Mouse (Mus musculus) embryonic facial prominence, embryonic 15.5 days (tissue): ENCODE results near the gene Kif23. TPM values are rescaled to one million over a fixed set of nuclear protein-coding genes. Genes with fewer than 3 reads are reported as not detected.
A peak's percentile ranks its signal among the peaks of the same experiment; 100 is the strongest.

Experiments used
- ATAC-seq: fragments of 200-750 bp; cut with Nextera tagmentation; 2 replicates; pipeline ENCODE4 v1.8.0; 2017; ENCODE audit warnings: low read depth, moderate TSS enrichment; ENCODE audit not compliant: insufficient number of reproducible peaks, low FRiP score, low TSS enrichment
- H3K27ac ChIP-seq: fragments of 300-500 bp; sonication (generic); replicated peaks from 2 replicates; pipeline ENCODE4 v1.5.1; 2015; ENCODE audit warnings: mild to moderate bottlenecking, inconsistent platforms
- H3K27me3 ChIP-seq: fragments of 300-500 bp; sonication (generic); 2 replicates; pipeline ENCODE4 v1.6.1; 2015; ENCODE audit warnings: inconsistent platforms
- H3K36me3 ChIP-seq: fragments of 300-500 bp; sonication (generic); 2 replicates; pipeline ENCODE4 v1.6.1; 2015; ENCODE audit warnings: mild to moderate bottlenecking, inconsistent platforms
- H3K4me1 ChIP-seq: fragments of 300-500 bp; sonication (generic); 2 replicates; pipeline ENCODE4 v1.6.1; 2015; ENCODE audit warnings: inconsistent platforms
- H3K4me2 ChIP-seq: fragments of 300-500 bp; sonication (generic); replicated peaks from 2 replicates; pipeline ENCODE4 v1.6.1; 2015; ENCODE audit warnings: mild to moderate bottlenecking, inconsistent platforms
- H3K4me3 ChIP-seq: fragments of 300-500 bp; sonication (generic); replicated peaks from 2 replicates; pipeline ENCODE4 v1.5.1; 2015; ENCODE audit warnings: mild to moderate bottlenecking, inconsistent platforms
- H3K9ac ChIP-seq: fragments of 300-500 bp; sonication (generic); 2 replicates; pipeline ENCODE4 v1.6.1; 2015; ENCODE audit warnings: inconsistent platforms
- H3K9me3 ChIP-seq: fragments of 300-500 bp; sonication (generic); replicated peaks from 2 replicates; pipeline ENCODE4 v1.6.1; 2016; ENCODE audit warnings: inconsistent platforms
- WGBS: fragments of 180-500 bp; shearing (Covaris S2); methylation state at CpG from one replicate; pipeline ENCODE4 v1.1.7; 2015; 5-methylcytosine and 5-hydroxymethylcytosine counted together
- polyA plus RNA-seq: library from polyadenylated mRNA; unstranded; fragments of >200 nt; fragmentation: Nextera tagmentation; extraction: Ambion mirVana; gene quantifications from 2 replicates; pipeline ENCODE4 v1.2.1, GENCODE M21; 2015

Kif23 gene
- polyA plus RNA-seq, 1 experiment from 2014 or later: 92.3 TPM

- peaks cover 17% of the 10 kb centered on the region for H3K27me3 ChIP-seq
- no peaks in the 10 kb centered on the region for H3K36me3 ChIP-seq
- ATAC-seq: no peak
- peaks cover 16% of the 10 kb centered on the region for H3K4me1 ChIP-seq
- WGBS: 61% methylated on average over 9 of the region's 9 CpGs
- no peak overlapping the region for H3K4me2 ChIP-seq
- H3K4me3 ChIP-seq: no peak overlapping the region
- H3K27ac ChIP-seq: no peak overlapping the region
- no peak overlapping the region for H3K9ac ChIP-seq
- H3K9me3 ChIP-seq: no peaks in the 10 kb centered on the region
Observed at GRCm38 (mm10) chr9:61902445-61902844, 44.1 kb downstream of the Kif23 start.

GRCm38 (mm10) chr9:61901574-61901973 is 45.0 kb downstream of the Kif23 start:
- Histone ChIP-seq H3K27me3 (peaks cover 17% of the 10 kb centered on the region), H3K4me2 (no peak overlapping the region), H3K36me3 (no peaks in the 10 kb centered on the region), H3K9me3 (no peaks in the 10 kb centered on the region), H3K27ac (no peak overlapping the region), H3K4me1 (peaks cover 16% of the 10 kb centered on the region), H3K4me3 (no peak overlapping the region), H3K9ac (no peak overlapping the region)
- WGBS: 72% methylated on average over 4 of the region's 4 CpGs
- no peak for ATAC-seq

GRCm38 (mm10) chr9:61899804-61900203 is 46.8 kb downstream of the Kif23 start:
- Histone ChIP-seq H3K4me1 (peaks cover 17% of the 10 kb centered on the region), H3K4me3 (peak overlapping the region; percentile 26), H3K4me2 (peak overlapping the region; percentile 49), H3K36me3 (no peaks in the 10 kb centered on the region), H3K9ac (peak overlapping the region; percentile 23; the same call in 1 of the 2 replicates), H3K27ac (no peak overlapping the region), H3K9me3 (no peaks in the 10 kb centered on the region), H3K27me3 (peaks cover 17% of the 10 kb centered on the region)
- 6% methylated on average over 16 of the region's 16 CpGs for WGBS
- no peak for ATAC-seq

- Histone ChIP-seq H3K27me3 (peaks cover 17% of the 10 kb centered on the region), H3K27ac (no peak overlapping the region), H3K9ac (no peak overlapping the region), H3K4me2 (no peak overlapping the region), H3K4me1 (peaks cover 13% of the 10 kb centered on the region; the same call in 1 of the 2 replicates), H3K4me3 (no peak overlapping the region), H3K36me3 (no peaks in the 10 kb centered on the region), H3K9me3 (no peaks in the 10 kb centered on the region)
- ATAC-seq: peak; percentile 56; the same call in 1 of the 2 replicates
- 2% methylated on average over 8 of the region's 8 CpGs for WGBS
Observed at GRCm38 (mm10) chr9:61898401-61898800, 48.2 kb downstream of the Kif23 start.

GRCm38 (mm10) chr9:61895014-61895413 is 51.6 kb downstream of the Kif23 start:
- 32% methylated on average over 8 of the region's 8 CpGs for WGBS
- ATAC-seq: no peak
- Histone ChIP-seq H3K9me3 (no peaks in the 10 kb centered on the region), H3K27me3 (peaks cover 6% of the 10 kb centered on the region; the same call in 1 of the 2 replicates), H3K36me3 (no peaks in the 10 kb centered on the region), H3K9ac (no peak overlapping the region), H3K4me3 (no peak overlapping the region), H3K27ac (no peak overlapping the region), H3K4me2 (no peak overlapping the region), H3K4me1 (peaks cover 13% of the 10 kb centered on the region; the same call in 1 of the 2 replicates)

GRCm38 (mm10) chr9:61889855-61890254 is 56.7 kb downstream of the Kif23 start:
- 42% methylated on average over 8 of the region's 8 CpGs for WGBS
- no peak overlapping the region for H3K27ac ChIP-seq
- H3K4me1 ChIP-seq: peaks cover 13% of the 10 kb centered on the region
- H3K4me3 ChIP-seq: no peak overlapping the region
- no peak overlapping the region for H3K4me2 ChIP-seq
- no peak overlapping the region for H3K9ac ChIP-seq
- H3K27me3 ChIP-seq: no peaks in the 10 kb centered on the region
- H3K36me3 ChIP-seq: no peaks in the 10 kb centered on the region
- H3K9me3 ChIP-seq: no peaks in the 10 kb centered on the region
- no peak for ATAC-seq

GRCm38 (mm10) chr9:61887661-61888379 is 58.8 kb downstream of the Kif23 start:
- 48% methylated on average over 11 of the region's 11 CpGs for WGBS
- H3K27me3 ChIP-seq: no peaks in the 10 kb centered on the region

GRCm38 (mm10) chr9:61885964-61886363 is 60.6 kb downstream of the Kif23 start:
- H3K27ac ChIP-seq: no peak overlapping the region
- H3K27me3 ChIP-seq: peaks cover 6% of the 10 kb centered on the region; the same call in 1 of the 2 replicates
- H3K4me1 ChIP-seq: peaks cover 20% of the 10 kb centered on the region
- no peak overlapping the region for H3K4me2 ChIP-seq
- no peaks in the 10 kb centered on the region for H3K36me3 ChIP-seq
- no peak overlapping the region for H3K9ac ChIP-seq
- no peak for ATAC-seq
- no peak overlapping the region for H3K4me3 ChIP-seq
- no peaks in the 10 kb centered on the region for H3K9me3 ChIP-seq
- 79% methylated on average over 7 of the region's 7 CpGs for WGBS

More at GRCm38 (mm10) chr9:61887661-61888379, 58.8 kb downstream of the Kif23 start:
- no peak overlapping the region for H3K4me2 ChIP-seq
- peaks cover 20% of the 10 kb centered on the region for H3K4me1 ChIP-seq
- no peaks in the 10 kb centered on the region for H3K36me3 ChIP-seq
- no peak overlapping the region for H3K4me3 ChIP-seq
- ATAC-seq: no peak
- no peak overlapping the region for H3K27ac ChIP-seq
- H3K9me3 ChIP-seq: no peaks in the 10 kb centered on the region
- no peak overlapping the region for H3K9ac ChIP-seq

GRCm38 (mm10) chr9:61884936-61885335 is 61.6 kb downstream of the Kif23 start:
- no peak overlapping the region for H3K4me2 ChIP-seq
- H3K9me3 ChIP-seq: no peaks in the 10 kb centered on the region
- H3K36me3 ChIP-seq: no peaks in the 10 kb centered on the region
- H3K4me3 ChIP-seq: no peak overlapping the region
- ATAC-seq: no peak
- no peak overlapping the region for H3K9ac ChIP-seq
- 60% methylated on average over 13 of the region's 13 CpGs for WGBS
- H3K27me3 ChIP-seq: peaks cover 6% of the 10 kb centered on the region; the same call in 1 of the 2 replicates
- H3K4me1 ChIP-seq: peaks cover 20% of the 10 kb centered on the region
- H3K27ac ChIP-seq: 0 out of 2 replicates have a peak overlapping the region, but pooled peaks have one; percentile 11

GRCm38 (mm10) chr9:61884375-61884774 is 62.2 kb downstream of the Kif23 start:
- Histone ChIP-seq H3K9ac (no peak overlapping the region), H3K27me3 (peaks cover 6% of the 10 kb centered on the region; the same call in 1 of the 2 replicates), H3K9me3 (no peaks in the 10 kb centered on the region), H3K4me1 (peaks cover 15% of the 10 kb centered on the region), H3K4me3 (no peak overlapping the region), H3K27ac (no peak overlapping the region), H3K4me2 (no peak overlapping the region), H3K36me3 (no peaks in the 10 kb centered on the region)
- no peak for ATAC-seq
- WGBS: 40% methylated on average over 7 of the region's 7 CpGs

- ATAC-seq: no peak
- Histone ChIP-seq H3K36me3 (no peaks in the 10 kb centered on the region), H3K4me3 (no peak overlapping the region), H3K9ac (no peak overlapping the region), H3K9me3 (no peaks in the 10 kb centered on the region), H3K27me3 (peaks cover 9% of the 10 kb centered on the region), H3K4me2 (no peak overlapping the region), H3K27ac (no peak overlapping the region), H3K4me1 (peaks cover 19% of the 10 kb centered on the region)
- 65% methylated on average over 3 of the region's 3 CpGs for WGBS
Observed at GRCm38 (mm10) chr9:61882179-61882578, 64.4 kb downstream of the Kif23 start.

GRCm38 (mm10) chr9:61878889-61879288 is 67.7 kb downstream of the Kif23 start:
- Histone ChIP-seq H3K4me2 (no peak overlapping the region), H3K4me3 (no peak overlapping the region), H3K9me3 (no peaks in the 10 kb centered on the region), H3K4me1 (peaks cover 30% of the 10 kb centered on the region), H3K9ac (no peak overlapping the region), H3K27ac (no peak overlapping the region), H3K36me3 (no peaks in the 10 kb centered on the region), H3K27me3 (peaks cover 12% of the 10 kb centered on the region)
- ATAC-seq: no peak
- WGBS: 23% methylated on average over 2 of the region's 2 CpGs
